Mouse (Mus musculus) left cerebral cortex, postnatal 14 days (tissue): ENCODE measurements around the gene Dynll2. TPM values are rescaled to one million over a fixed set of nuclear protein-coding genes. Genes with fewer than 3 reads are reported as not detected.
A peak's percentile ranks its signal among the peaks of the same experiment; 100 is the strongest.

Source experiments
- DNase-seq, 2 experiments: peaks; one replicate each; pipeline ENCODE4 v3.0.0; 2021 to 2022; ENCODE audit warnings: low spot score in 2 of 2, mixed read lengths in 1 of 2
- intact Hi-C: fragments of 180-260 bp; cut with DNase I; formaldehyde crosslinking; loops from one replicate; pipeline ENCODE4 v1.15.1; 2025
- long read RNA-seq, 2 experiments: library from polyadenylated mRNA; stranded (forward); transcript quantifications; one replicate each; pipeline ENCODE4 v2.0.0; 2021
- total RNA-seq, 2 experiments: library from RNA; stranded (reverse); gene quantifications; 2 replicates each; pipeline ENCODE4 v1.2.3; 2021

Dynll2 gene
- total RNA-seq, result 100 to 1,000 TPM; 424 to 478 TPM
- long read RNA-seq, experiment 1, transcript Dynll2-201 (3 exons, 2,476 nt), result major isoform, 77 of 95 reads
- long read RNA-seq, experiment 1, partial matches to known transcripts, result 0 of 95 reads
- long read RNA-seq, experiment 1, other reads (novel, unspliced or antisense), result 17 of 95 reads
- long read RNA-seq, experiment 2, transcript Dynll2-201 (3 exons, 2,476 nt), result major isoform, 51 of 75 reads
- long read RNA-seq, experiment 2, partial matches to known transcripts, result 0 of 75 reads
- long read RNA-seq, experiment 2, other reads (novel, unspliced or antisense), result 24 of 75 reads

- DNase-seq, result peak; percentile 88 to 90
- intact Hi-C loops, result loop anchor here (2.0 kb wide), 1 partner anchor 60 kb away; the partner anchor contains the start of gene Srsf1
These were observed at the start of gene Dynll2 for GRCm38 (mm10) chr11:87986831-87987793. Dynll2 (minus strand) TSS chr11:87987533.

GRCm38 (mm10) chr11:88036761-88037251 lies 49.5 kb upstream of the Dynll2 start:
- no peak for DNase-seq
- intact Hi-C loops, result no loop called here

GRCm38 (mm10) chr11:88035970-88036369 lies 48.6 kb upstream of the Dynll2 start:
- intact Hi-C loops, result no loop called here
- DNase-seq, result no peak

- DNase-seq, result no peak
- intact Hi-C loops, result no loop called here
These were observed 44.4 kb upstream of the Dynll2 start for GRCm38 (mm10) chr11:88031753-88032152.

- DNase-seq, result no peak
- intact Hi-C loops, result no loop called here
These were observed 43.5 kb upstream of the Dynll2 start for GRCm38 (mm10) chr11:88030836-88031235.

- intact Hi-C loops, result no loop called here
- DNase-seq, result no peak
These were observed 42.9 kb upstream of the Dynll2 start for GRCm38 (mm10) chr11:88030219-88030618.

GRCm38 (mm10) chr11:88028193-88028684 lies 40.9 kb upstream of the Dynll2 start:
- DNase-seq, result peak; percentile 52 to 61
- intact Hi-C loops, result no loop called here

- intact Hi-C loops, result no loop called here
- no peak for DNase-seq
These were observed 40.2 kb upstream of the Dynll2 start for GRCm38 (mm10) chr11:88027391-88028035.

- no peak for DNase-seq
- intact Hi-C loops, result no loop called here
These were observed 36.6 kb upstream of the Dynll2 start for GRCm38 (mm10) chr11:88023933-88024332.

GRCm38 (mm10) chr11:88015795-88016194 lies 28.5 kb upstream of the Dynll2 start:
- intact Hi-C loops, result no loop called here
- no peak for DNase-seq

GRCm38 (mm10) chr11:88015161-88015560 lies 27.8 kb upstream of the Dynll2 start:
- peak; percentile 30 to 34 for DNase-seq
- intact Hi-C loops, result no loop called here

- no peak for DNase-seq
- intact Hi-C loops, result no loop called here
These were observed 26.3 kb upstream of the Dynll2 start for GRCm38 (mm10) chr11:88013632-88014031.

GRCm38 (mm10) chr11:88012621-88013244 lies 25.4 kb upstream of the Dynll2 start:
- intact Hi-C loops, result no loop called here
- no peak for DNase-seq

GRCm38 (mm10) chr11:88011914-88012419 lies 24.6 kb upstream of the Dynll2 start:
- intact Hi-C loops, result no loop called here
- DNase-seq, result no peak

- DNase-seq, result peak in 1 of 2 experiments; percentile 15
- intact Hi-C loops, result no loop called here
These were observed 24.0 kb upstream of the Dynll2 start for GRCm38 (mm10) chr11:88011208-88011913.

GRCm38 (mm10) chr11:88009542-88010190 lies 22.3 kb upstream of the Dynll2 start:
- peak; percentile 69 to 79 for DNase-seq
- intact Hi-C loops, result no loop called here

- intact Hi-C loops, result no loop called here
- DNase-seq, result no peak
These were observed 21.3 kb upstream of the Dynll2 start for GRCm38 (mm10) chr11:88008641-88009040.

GRCm38 (mm10) chr11:88004123-88004522 lies 16.8 kb upstream of the Dynll2 start:
- intact Hi-C loops, result no loop called here
- no peak for DNase-seq
